Mouse (Mus musculus) small intestine, adult 2 months (tissue): ENCODE data around the gene 2010109A12Rik.

Source experiments
- CTCF ChIP-seq: fragments of 200-500 bp; IDR thresholded peaks from 2 replicates; pipeline ENCODE4 v1.5.1; 2012; ENCODE audit warnings: low read depth, mild to moderate bottlenecking, control low read depth, inconsistent platforms, low read length, moderate library complexity, mixed read lengths; ENCODE audit not compliant: insufficient replicate concordance, insufficient read length; ENCODE audit errors: extremely low read depth
- POLR2A ChIP-seq: fragments of 200-500 bp; IDR thresholded peaks from 2 replicates; pipeline ENCODE4 v1.6.1; 2012; ENCODE audit warnings: low read depth, mild to moderate bottlenecking, control low read depth, inconsistent platforms, low read length, moderate library complexity

- no peak for TF ChIP-seq CTCF
- no peak for TF ChIP-seq POLR2A
Observed at GRCm38 (mm10) chr5:93172536-93172935, 33.8 kb upstream of the 2010109A12Rik start.
